8 mouse cellular contexts compared by ENCODE assay signal in the genomic region with DNA sequence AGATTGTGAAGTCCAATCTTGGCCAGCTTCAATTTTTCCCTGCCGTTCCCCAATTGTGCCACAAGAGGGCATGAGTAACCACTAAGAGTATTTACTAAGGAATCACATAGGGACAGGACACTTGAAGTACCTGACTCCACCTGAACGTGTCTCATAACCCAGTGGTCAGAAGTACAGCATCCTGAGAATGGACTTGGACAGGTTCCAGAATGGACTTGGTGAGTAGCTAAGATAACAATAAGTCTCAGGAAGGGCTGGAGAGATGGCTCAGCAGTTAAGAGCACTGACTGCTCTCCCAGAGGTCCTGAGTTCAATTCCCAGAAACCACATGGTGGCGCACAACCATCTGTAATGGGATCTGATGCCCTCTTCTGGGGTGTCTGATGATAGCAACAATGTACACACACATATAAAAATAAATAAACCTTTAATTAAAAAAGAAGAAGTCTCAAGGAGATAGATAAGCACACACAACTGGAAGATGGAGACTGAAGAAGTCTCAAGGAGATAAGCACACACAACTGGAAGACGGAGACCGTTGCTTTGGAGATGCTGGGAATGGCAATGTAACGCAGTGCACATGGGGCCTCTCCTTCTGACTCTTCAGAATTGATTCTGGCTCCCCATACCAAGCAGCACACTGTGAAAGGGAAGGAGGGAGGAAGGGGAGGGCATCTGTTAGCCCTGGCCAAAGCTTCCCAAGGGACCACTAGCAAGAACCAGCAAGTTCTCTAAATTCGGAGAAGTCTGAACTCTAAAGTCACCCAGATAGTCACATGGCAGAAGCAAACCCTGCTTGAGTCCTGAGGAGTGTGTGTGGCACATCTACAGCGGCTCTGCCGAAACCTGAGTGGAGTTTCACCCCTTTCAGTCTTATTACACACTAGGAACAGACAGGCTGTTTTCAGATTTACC. TPM values are rescaled to one million over a fixed set of nuclear protein-coding genes. Genes with fewer than 3 reads are reported as not detected.
DNase-seq lines count a peak whose midpoint lies in the region; ATAC-seq lines count a peak whose summit lies in the region.

No protein-coding gene starts in this region.

- ATAC-seq in hindbrain, embryonic 11.5 days (ENCODE audit: low FRiP score), result no peak
- ATAC-seq in hindbrain, embryonic 13.5 days (ENCODE audit: low FRiP score), result no peak
- ATAC-seq in granulocyte monocyte progenitor cell, adult 5-6 weeks (replicated peaks; ENCODE audit: poor library complexity, severe bottlenecking), result peak; percentile 23; the same call in 1 of the 2 replicates
- ATAC-seq in megakaryocyte-erythroid progenitor cell, adult 5-6 weeks (replicated peaks; ENCODE audit: low FRiP score, low TSS enrichment, poor library complexity, severe bottlenecking), result peak; percentile 34

- no peaks in the 10 kb centered on the region for H3K9me3 ChIP-seq in hindbrain, embryonic 11.5 days (ENCODE audit: control insufficient read depth, low read length)
- no peaks in the 10 kb centered on the region for H3K9me3 ChIP-seq in hindbrain, embryonic 13.5 days

- no peaks in the 10 kb centered on the region for H3K36me3 ChIP-seq in hindbrain, embryonic 11.5 days (ENCODE audit: control insufficient read depth, insufficient read depth, low read length)
- H3K36me3 ChIP-seq in hindbrain, embryonic 13.5 days, result no peaks in the 10 kb centered on the region
- H3K36me3 ChIP-seq in splenic B cell, adult 2 months (ENCODE audit: control insufficient read depth, insufficient read depth, low read length, poor library complexity, severe bottlenecking), result no peaks in the 10 kb centered on the region

- H3K4me2 ChIP-seq in hindbrain, embryonic 11.5 days (replicated peaks; ENCODE audit: low read depth, low read length), result no peak overlapping the region
- no peak overlapping the region for H3K4me2 ChIP-seq in hindbrain, embryonic 13.5 days

- no peaks in the 10 kb centered on the region for H3K27me3 ChIP-seq in hindbrain, embryonic 11.5 days (ENCODE audit: control insufficient read depth, insufficient read depth, low read length)
- no peaks in the 10 kb centered on the region for H3K27me3 ChIP-seq in hindbrain, embryonic 13.5 days
- no peaks in the 10 kb centered on the region for H3K27me3 ChIP-seq in splenic B cell, adult 2 months (ENCODE audit: control insufficient read depth, insufficient read depth, low read length, poor library complexity, severe bottlenecking)

- DNase-seq in hindbrain, embryonic 11.5 days (ENCODE audit: low spot score), result peak; percentile 80
- peak; percentile 58 for DNase-seq in Muller cell, postnatal 12 days (ENCODE audit: inconsistent ontology term)
- peak; percentile 87 for DNase-seq in cerebellum, adult 9-10 months
- DNase-seq in left cerebral cortex, postnatal 14 days (ENCODE audit: low spot score in 2 of 2), result peak; percentile 75 to 77
- DNase-seq in splenic B cell, adult 2 months (ENCODE audit: low read depth, low spot score), result peak; percentile 73

- no peak overlapping the region for H3K9ac ChIP-seq in hindbrain, embryonic 11.5 days (ENCODE audit: low read depth, low read length)
- H3K9ac ChIP-seq in hindbrain, embryonic 13.5 days, result no peak overlapping the region

- no peak overlapping the region for H3K27ac ChIP-seq in hindbrain, embryonic 11.5 days (ENCODE audit: low read depth, low read length)
- no peak overlapping the region for H3K27ac ChIP-seq in hindbrain, embryonic 13.5 days

- intact Hi-C loops in left cerebral cortex, postnatal 14 days (cut with DNase I), result no loop called here

- 70% methylated on average over 9 of the region's 9 CpGs for WGBS in hindbrain, embryonic 11.5 days
- WGBS in hindbrain, embryonic 13.5 days, result 68% methylated on average over 9 of the region's 9 CpGs

- peaks cover 4% of the 10 kb centered on the region for H3K4me1 ChIP-seq in hindbrain, embryonic 11.5 days (replicated peaks; ENCODE audit: control insufficient read depth, insufficient read depth, low read length)
- peaks cover 16% of the 10 kb centered on the region for H3K4me1 ChIP-seq in hindbrain, embryonic 13.5 days (replicated peaks)

- no peak overlapping the region for H3K4me3 ChIP-seq in hindbrain, embryonic 11.5 days (ENCODE audit: low read depth, low read length)
- no peak overlapping the region for H3K4me3 ChIP-seq in hindbrain, embryonic 13.5 days

RNA-seq across cellular contexts. Expression of a gene that starts 3.4 kb away (rescaled TPM):
- polyA plus RNA-seq in hindbrain, embryonic 11.5 days (2014; fragmentation: Nextera tagmentation; extraction: Ambion mirVana), result 101 and 105 TPM in 2 replicates
- 91.8 and 93.7 TPM in 2 replicates for polyA plus RNA-seq in hindbrain, embryonic 13.5 days (2015; fragmentation: Nextera tagmentation; extraction: Ambion mirVana)
- 193 and 213 TPM in 2 replicates for total RNA-seq in granulocyte monocyte progenitor cell, adult 5-6 weeks (2014; fragmentation: Nextera tagmentation)
- total RNA-seq in granulocyte monocyte progenitor cell, adult 5-6 weeks (2017), result 87.8 and 88.6 TPM in 2 replicates
- total RNA-seq in left cerebral cortex, postnatal 14 days (2021), result 10 to 100 TPM; 39.1 to 46.8 TPM
- 199 and 268 TPM in 2 replicates for total RNA-seq in megakaryocyte-erythroid progenitor cell, adult 5-6 weeks (2014; fragmentation: Nextera tagmentation)
- 118 and 125 TPM in 2 replicates for total RNA-seq in megakaryocyte-erythroid progenitor cell, adult 5-6 weeks (2017)

RNA-seq across cellular contexts. Expression of a gene that starts 4.2 kb away (rescaled TPM):
- polyA plus RNA-seq in hindbrain, embryonic 11.5 days (2014; fragmentation: Nextera tagmentation; extraction: Ambion mirVana), result 1.6 and 2.1 TPM in 2 replicates
- 0.31 and 0.38 TPM in 2 replicates for polyA plus RNA-seq in hindbrain, embryonic 13.5 days (2015; fragmentation: Nextera tagmentation; extraction: Ambion mirVana)
- total RNA-seq in granulocyte monocyte progenitor cell, adult 5-6 weeks (2014; fragmentation: Nextera tagmentation), result 15.5 and 18.0 TPM in 2 replicates
- 5.0 and 5.4 TPM in 2 replicates for total RNA-seq in granulocyte monocyte progenitor cell, adult 5-6 weeks (2017)
- under 1 TPM; 0.64 to 0.89 TPM for total RNA-seq in left cerebral cortex, postnatal 14 days (2021)
- 25.5 and 35.5 TPM in 2 replicates for total RNA-seq in megakaryocyte-erythroid progenitor cell, adult 5-6 weeks (2014; fragmentation: Nextera tagmentation)
- 15.6 and 16.7 TPM in 2 replicates for total RNA-seq in megakaryocyte-erythroid progenitor cell, adult 5-6 weeks (2017)

RNA-seq across cellular contexts. Expression of a gene that starts 29.3 kb away (rescaled TPM):
- polyA plus RNA-seq in hindbrain, embryonic 11.5 days (2014; fragmentation: Nextera tagmentation; extraction: Ambion mirVana), result 31.0 and 31.3 TPM in 2 replicates
- polyA plus RNA-seq in hindbrain, embryonic 13.5 days (2015; fragmentation: Nextera tagmentation; extraction: Ambion mirVana), result 50.3 and 51.8 TPM in 2 replicates
- 17.8 and 25.4 TPM in 2 replicates for total RNA-seq in granulocyte monocyte progenitor cell, adult 5-6 weeks (2014; fragmentation: Nextera tagmentation)
- 9.3 and 11.3 TPM in 2 replicates for total RNA-seq in granulocyte monocyte progenitor cell, adult 5-6 weeks (2017)
- 10 to 100 TPM; 31.7 to 32.3 TPM for total RNA-seq in left cerebral cortex, postnatal 14 days (2021)
- 20.2 and 24.8 TPM in 2 replicates for total RNA-seq in megakaryocyte-erythroid progenitor cell, adult 5-6 weeks (2014; fragmentation: Nextera tagmentation)
- total RNA-seq in megakaryocyte-erythroid progenitor cell, adult 5-6 weeks (2017), result 10.1 and 14.6 TPM in 2 replicates

RNA-seq across cellular contexts. Expression of a gene that starts 30.1 kb away (rescaled TPM):
- 42.2 and 46.5 TPM in 2 replicates for polyA plus RNA-seq in hindbrain, embryonic 11.5 days (2014; fragmentation: Nextera tagmentation; extraction: Ambion mirVana)
- polyA plus RNA-seq in hindbrain, embryonic 13.5 days (2015; fragmentation: Nextera tagmentation; extraction: Ambion mirVana), result 42.2 and 43.0 TPM in 2 replicates
- total RNA-seq in granulocyte monocyte progenitor cell, adult 5-6 weeks (2014; fragmentation: Nextera tagmentation), result 26.9 and 56.5 TPM in 2 replicates
- 22.8 and 30.0 TPM in 2 replicates for total RNA-seq in granulocyte monocyte progenitor cell, adult 5-6 weeks (2017)
- 10 to 100 TPM; 23.5 to 25.5 TPM for total RNA-seq in left cerebral cortex, postnatal 14 days (2021)
- total RNA-seq in megakaryocyte-erythroid progenitor cell, adult 5-6 weeks (2014; fragmentation: Nextera tagmentation), result 36.8 and 46.9 TPM in 2 replicates
- total RNA-seq in megakaryocyte-erythroid progenitor cell, adult 5-6 weeks (2017), result 37.5 and 45.3 TPM in 2 replicates

RNA-seq across cellular contexts. Expression of a gene that starts 45.8 kb away (rescaled TPM):
- 58.6 and 63.2 TPM in 2 replicates for polyA plus RNA-seq in hindbrain, embryonic 11.5 days (2014; fragmentation: Nextera tagmentation; extraction: Ambion mirVana)
- polyA plus RNA-seq in hindbrain, embryonic 13.5 days (2015; fragmentation: Nextera tagmentation; extraction: Ambion mirVana), result 45.6 and 46.2 TPM in 2 replicates
- total RNA-seq in granulocyte monocyte progenitor cell, adult 5-6 weeks (2014; fragmentation: Nextera tagmentation), result 40.6 and 43.4 TPM in 2 replicates
- 28.9 and 32.8 TPM in 2 replicates for total RNA-seq in granulocyte monocyte progenitor cell, adult 5-6 weeks (2017)
- total RNA-seq in left cerebral cortex, postnatal 14 days (2021), result 10 to 100 TPM; 38.1 to 41.5 TPM
- 58.7 and 67.9 TPM in 2 replicates for total RNA-seq in megakaryocyte-erythroid progenitor cell, adult 5-6 weeks (2014; fragmentation: Nextera tagmentation)
- 44.1 and 46.5 TPM in 2 replicates for total RNA-seq in megakaryocyte-erythroid progenitor cell, adult 5-6 weeks (2017)

Comparison
In these comparisons a context has a peak if more than half of its experiments do, and no peak if none do; other contexts are left out.
1. ATAC-seq: peak in granulocyte monocyte progenitor cell, adult 5-6 weeks (single experiment) and megakaryocyte-erythroid progenitor cell, adult 5-6 weeks (single experiment); none in hindbrain, embryonic 11.5 days (single experiment) and hindbrain, embryonic 13.5 days (single experiment).
2. Peak in every context shown above with its lines, with median percentiles within 50 percentile points of each other: DNase-seq.